Mouse (Mus musculus) intestine, embryonic 14.5 days (tissue): ENCODE data around the gene Twnk. TPM values are rescaled to one million over a fixed set of nuclear protein-coding genes. Genes with fewer than 3 reads are reported as not detected.

Experiments used
- ATAC-seq: fragments of 200-750 bp; cut with Nextera tagmentation; replicated peaks from 2 replicates; pipeline ENCODE4 v1.8.0; 2017; ENCODE audit warnings: low read depth, moderate number of reproducible peaks, moderate TSS enrichment, moderate library complexity; ENCODE audit not compliant: low FRiP score, low TSS enrichment
- DNase-seq: peaks from one replicate; pipeline ENCODE4 v3.0.0-alpha.2; 2018; ENCODE audit warnings: low spot score
- H3K27ac ChIP-seq: fragments of 300-500 bp; sonication (generic); 2 replicates; pipeline ENCODE4 v1.5.1; 2014; ENCODE audit warnings: low read depth, mild to moderate bottlenecking, control low read depth
- H3K27me3 ChIP-seq: fragments of 300-500 bp; sonication (generic); replicated peaks from 2 replicates; pipeline ENCODE4 v1.6.1; 2014; ENCODE audit warnings: low read length, control low read depth; ENCODE audit not compliant: control insufficient read depth, insufficient read depth
- H3K36me3 ChIP-seq: fragments of 300-500 bp; sonication (generic); 2 replicates; pipeline ENCODE4 v1.6.1; 2014; ENCODE audit warnings: low read length, control low read depth; ENCODE audit not compliant: control insufficient read depth, insufficient read depth
- H3K4me1 ChIP-seq: fragments of 300-500 bp; sonication (generic); replicated peaks from 2 replicates; pipeline ENCODE4 v1.6.1; 2014; ENCODE audit warnings: low read length, control low read depth, mixed read lengths; ENCODE audit not compliant: control insufficient read depth, insufficient read depth
- H3K4me2 ChIP-seq: fragments of 300-500 bp; sonication (generic); 2 replicates; pipeline ENCODE4 v1.6.1; 2014; ENCODE audit warnings: low read length
- H3K4me3 ChIP-seq: fragments of 300-500 bp; sonication (generic); 2 replicates; pipeline ENCODE4 v1.5.1; 2014; ENCODE audit warnings: low read depth, low read length, control low read depth, mixed read lengths
- H3K9ac ChIP-seq: fragments of 300-500 bp; sonication (generic); 2 replicates; pipeline ENCODE4 v1.6.1; 2014; ENCODE audit warnings: mild to moderate bottlenecking, low read length
- H3K9me3 ChIP-seq: fragments of 300-500 bp; sonication (generic); 2 replicates; pipeline ENCODE4 v1.6.1; 2016; ENCODE audit warnings: low read length, control low read depth; ENCODE audit not compliant: control insufficient read depth
- WGBS: fragments of 180-500 bp; shearing (Covaris S2); extraction: QIAGEN DNeasy Blood & Tissue Kit; methylation state at CpG from one replicate; pipeline ENCODE4 v1.1.7; 2014; 5-methylcytosine and 5-hydroxymethylcytosine counted together
- polyA plus RNA-seq: library from polyadenylated mRNA; unstranded; fragments of >200 nt; fragmentation: Nextera tagmentation; extraction: Ambion mirVana; gene quantifications from 2 replicates; pipeline ENCODE4 v1.2.1, GENCODE M21; 2014

Twnk gene
- polyA plus RNA-seq, 1 experiment from 2014 or later = 16.7 TPM

- under 1% methylated on average over 26 of the region's 26 CpGs for WGBS
- Histone ChIP-seq H3K4me3 (peak within 1 kb of the TSS; percentile 57), H3K27ac (peak within 1 kb of the TSS; percentile 84), H3K4me2 (peak within 1 kb of the TSS; percentile 92), H3K9me3 (no peaks in the 10 kb centered on the region), H3K4me1 (peaks cover 17% of the 10 kb centered on the region), H3K27me3 (peaks cover 23% of the 10 kb centered on the region), H3K9ac (peak within 1 kb of the TSS; percentile 50), H3K36me3 (peaks cover 14% of the 10 kb centered on the region)
- DNase-seq (peak; percentile 95), ATAC-seq (peak; percentile 79)
These were observed 42.0 kb downstream of the Twnk start, which contains the start of gene Sfxn3 for GRCm38 (mm10) chr19:45047417-45047934. Gene Sfxn3 (plus strand): TSS chr19:45047503.

- DNase-seq (no peak), ATAC-seq (peak; percentile 53)
- peaks cover 23% of the 10 kb centered on the region for H3K27me3 ChIP-seq
- H3K4me3 ChIP-seq = peak overlapping the region; percentile 57
- H3K27ac ChIP-seq = peak overlapping the region; percentile 84
- peak overlapping the region; percentile 50 for H3K9ac ChIP-seq
- 23% methylated on average over 11 of the region's 11 CpGs for WGBS
- H3K4me1 ChIP-seq = peaks cover 17% of the 10 kb centered on the region
- H3K9me3 ChIP-seq = no peaks in the 10 kb centered on the region
- H3K36me3 ChIP-seq = peaks cover 20% of the 10 kb centered on the region
- peak overlapping the region; percentile 92 for H3K4me2 ChIP-seq
These were observed 42.6 kb downstream of the Twnk start for GRCm38 (mm10) chr19:45047935-45048643.

- Histone ChIP-seq H3K4me2 (peak overlapping the region; percentile 92), H3K9ac (peak overlapping the region; percentile 50), H3K4me1 (peaks cover 17% of the 10 kb centered on the region), H3K27ac (peak overlapping the region; percentile 84), H3K4me3 (peak overlapping the region; percentile 57), H3K27me3 (peaks cover 23% of the 10 kb centered on the region), H3K9me3 (no peaks in the 10 kb centered on the region), H3K36me3 (peaks cover 21% of the 10 kb centered on the region)
- 74% methylated on average over 12 of the region's 12 CpGs for whole genome bisulfite sequencing
- no peak for DNase-seq
- ATAC-seq = no peak
These were observed 43.3 kb downstream of the Twnk start for GRCm38 (mm10) chr19:45048644-45049365.

GRCm38 (mm10) chr19:45049523-45049922 is 44.1 kb downstream of the Twnk start:
- Histone ChIP-seq H3K27me3 (peaks cover 17% of the 10 kb centered on the region), H3K36me3 (peaks cover 23% of the 10 kb centered on the region), H3K9me3 (no peaks in the 10 kb centered on the region), H3K4me2 (no peak overlapping the region), H3K9ac (no peak overlapping the region), H3K4me3 (no peak overlapping the region), H3K4me1 (peaks cover 17% of the 10 kb centered on the region), H3K27ac (no peak overlapping the region)
- 76% methylated on average over 9 of the region's 9 CpGs for WGBS
- DNase-seq = no peak
- ATAC-seq = no peak

- Histone ChIP-seq H3K27ac (no peak overlapping the region), H3K4me2 (no peak overlapping the region), H3K9ac (no peak overlapping the region), H3K36me3 (peaks cover 28% of the 10 kb centered on the region), H3K4me1 (peaks cover 21% of the 10 kb centered on the region), H3K4me3 (no peak overlapping the region), H3K9me3 (no peaks in the 10 kb centered on the region), H3K27me3 (no peaks in the 10 kb centered on the region)
- DNase-seq (no peak), ATAC-seq (no peak)
- 87% methylated on average over 8 of the region's 8 CpGs for WGBS
These were observed 48.0 kb downstream of the Twnk start for GRCm38 (mm10) chr19:45053451-45053850.

- Histone ChIP-seq H3K4me2 (no peak overlapping the region), H3K9me3 (no peaks in the 10 kb centered on the region), H3K27me3 (no peaks in the 10 kb centered on the region), H3K36me3 (peaks cover 28% of the 10 kb centered on the region), H3K27ac (no peak overlapping the region), H3K4me1 (peaks cover 20% of the 10 kb centered on the region), H3K4me3 (no peak overlapping the region), H3K9ac (no peak overlapping the region)
- ATAC-seq (no peak), DNase-seq (no peak)
- WGBS = 88% methylated on average over 6 of the region's 6 CpGs
These were observed 49.6 kb downstream of the Twnk start for GRCm38 (mm10) chr19:45054892-45055690.

GRCm38 (mm10) chr19:45056364-45056763 is 50.9 kb downstream of the Twnk start:
- WGBS = 48% methylated on average over 4 of the region's 4 CpGs
- ATAC-seq (no peak), DNase-seq (no peak)
- Histone ChIP-seq H3K36me3 (peaks cover 24% of the 10 kb centered on the region), H3K4me3 (no peak overlapping the region), H3K9me3 (no peaks in the 10 kb centered on the region), H3K4me2 (no peak overlapping the region), H3K27me3 (no peaks in the 10 kb centered on the region), H3K4me1 (peaks cover 20% of the 10 kb centered on the region), H3K9ac (no peak overlapping the region), H3K27ac (no peak overlapping the region)
